Mouse (Mus musculus) midbrain, postnatal 0 days (tissue): ENCODE data around the gene Kif1bp. TPM values are rescaled to one million over a fixed set of nuclear protein-coding genes. Genes with fewer than 3 reads are reported as not detected.

Experiments
- ATAC-seq: fragments of 200-750 bp; cut with Nextera tagmentation; 2 replicates; pipeline ENCODE4 v1.8.0; 2017; ENCODE audit warnings: moderate number of reproducible peaks, mild to moderate bottlenecking, moderate TSS enrichment, moderate library complexity; ENCODE audit not compliant: low FRiP score
- DNase-seq: peaks from one replicate; pipeline ENCODE4 v3.0.0-alpha.2; 2015; ENCODE audit warnings: low spot score
- H3K27ac ChIP-seq: fragments of 300-500 bp; sonication (generic); 2 replicates; pipeline ENCODE4 v1.5.1; 2014; ENCODE audit warnings: low read depth, mild to moderate bottlenecking, low read length, mixed read lengths
- H3K27me3 ChIP-seq: fragments of 300-500 bp; sonication (generic); 2 replicates; pipeline ENCODE4 v1.6.1; 2014; ENCODE audit warnings: low read length, control low read depth, mixed read lengths; ENCODE audit not compliant: insufficient read depth
- H3K36me3 ChIP-seq: fragments of 300-500 bp; sonication (generic); 2 replicates; pipeline ENCODE4 v1.6.1; 2014; ENCODE audit warnings: low read length, control low read depth, mixed read lengths; ENCODE audit not compliant: insufficient read depth
- H3K4me1 ChIP-seq: fragments of 300-500 bp; sonication (generic); 2 replicates; pipeline ENCODE4 v1.6.1; 2014; ENCODE audit warnings: mild to moderate bottlenecking, control low read depth, antibody characterized with exemption, low read length, mixed read lengths; ENCODE audit not compliant: insufficient read depth
- H3K4me2 ChIP-seq: fragments of 300-500 bp; sonication (generic); 2 replicates; pipeline ENCODE4 v1.6.1; 2014; ENCODE audit warnings: low read depth, mild to moderate bottlenecking, low read length, mixed read lengths; ENCODE audit not compliant: poor library complexity, severe bottlenecking
- H3K4me3 ChIP-seq: fragments of 300-500 bp; sonication (generic); 2 replicates; pipeline ENCODE4 v1.5.1; 2014; ENCODE audit warnings: low read depth, mild to moderate bottlenecking, low read length, moderate library complexity
- H3K9ac ChIP-seq: fragments of 300-500 bp; sonication (generic); replicated peaks from 2 replicates; pipeline ENCODE4 v1.6.1; 2014; ENCODE audit warnings: mild to moderate bottlenecking, low read length, moderate library complexity, mixed read lengths; ENCODE audit not compliant: poor library complexity, severe bottlenecking
- H3K9me3 ChIP-seq: fragments of 300-500 bp; sonication (generic); 2 replicates; pipeline ENCODE4 v1.6.1; 2016; ENCODE audit warnings: low read length, control low read depth
- CTCF ChIP-seq: IDR thresholded peaks from 2 replicates; pipeline ENCODE4 v1.5.1; 2016; ENCODE audit warnings: antibody characterized with exemption, mild to moderate bottlenecking
- WGBS: fragments of 180-500 bp; shearing (Covaris S2); extraction: QIAGEN DNeasy Blood & Tissue Kit; methylation state at CpG from one replicate; pipeline ENCODE4 v1.1.7; 2014; 5-methylcytosine and 5-hydroxymethylcytosine counted together
- polyA plus RNA-seq: library from polyadenylated mRNA; unstranded; fragments of >200 nt; fragmentation: Nextera tagmentation; extraction: Ambion mirVana; gene quantifications from 2 replicates; pipeline ENCODE4 v1.2.1, GENCODE M21; 2015
- total RNA-seq: library from RNA; depleted of rRNA; stranded (reverse); fragments of >200 nt; gene quantifications from 2 replicates; pipeline ENCODE4 v1.2.3, GENCODE M21; 2014

The Kif1bp gene
- total and polyA plus RNA-seq, 2 experiments from 2014 or later: 70.5 to 73.4 TPM

DNA sequence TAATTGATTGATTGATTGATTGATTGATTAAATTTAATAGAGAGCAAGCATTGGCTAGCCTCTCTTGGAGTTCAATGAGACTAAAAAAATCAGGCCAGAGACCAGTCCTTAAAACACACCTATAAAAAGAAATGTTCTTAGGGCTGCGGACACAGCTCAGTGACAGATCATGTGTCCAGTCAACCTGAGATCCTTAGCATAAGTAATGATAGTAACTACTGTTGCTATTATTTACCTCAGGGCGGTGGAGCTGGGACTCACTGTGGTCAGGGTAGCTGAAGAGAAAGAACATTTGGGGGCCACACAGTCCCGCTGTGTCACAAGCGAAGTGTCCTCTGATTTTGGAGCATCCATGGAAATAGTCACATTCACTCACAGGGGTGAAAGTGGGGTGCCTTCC is 65.4 kb downstream of the Kif1bp start:
- 94% methylated on average over 4 of the region's 4 CpGs for WGBS
- Histone ChIP-seq H3K9ac (no peak overlapping the region), H3K4me3 (no peak overlapping the region), H3K4me2 (no peak overlapping the region), H3K4me1 (no peaks in the 10 kb centered on the region), H3K36me3 (no peaks in the 10 kb centered on the region), H3K27me3 (no peaks in the 10 kb centered on the region), H3K27ac (no peak overlapping the region), H3K9me3 (no peaks in the 10 kb centered on the region)
- DNase-seq: no peak
- no peak for ATAC-seq
- TF ChIP-seq CTCF: no peak

DNA sequence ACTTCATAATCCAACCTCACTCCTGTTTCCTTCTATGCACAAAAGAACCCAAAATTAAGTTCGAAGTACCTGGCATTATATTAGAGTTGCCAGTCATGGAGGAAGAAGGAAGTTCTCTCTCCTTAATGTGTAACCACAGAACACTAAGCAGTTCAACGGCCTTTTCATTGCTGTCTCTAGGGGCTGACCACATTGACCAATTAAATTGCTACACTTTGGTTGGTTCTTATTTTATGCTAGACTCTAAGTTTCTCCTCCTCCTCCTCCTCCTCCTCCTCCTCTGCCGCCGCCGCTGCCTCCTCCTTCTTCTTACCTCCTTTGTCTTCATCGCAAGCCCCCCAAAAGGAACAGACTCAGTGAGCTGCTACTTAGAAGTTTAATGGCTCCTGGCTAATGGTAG is 66.7 kb downstream of the Kif1bp start:
- WGBS: 88% methylated on average over 6 of the region's 6 CpGs

DNA sequence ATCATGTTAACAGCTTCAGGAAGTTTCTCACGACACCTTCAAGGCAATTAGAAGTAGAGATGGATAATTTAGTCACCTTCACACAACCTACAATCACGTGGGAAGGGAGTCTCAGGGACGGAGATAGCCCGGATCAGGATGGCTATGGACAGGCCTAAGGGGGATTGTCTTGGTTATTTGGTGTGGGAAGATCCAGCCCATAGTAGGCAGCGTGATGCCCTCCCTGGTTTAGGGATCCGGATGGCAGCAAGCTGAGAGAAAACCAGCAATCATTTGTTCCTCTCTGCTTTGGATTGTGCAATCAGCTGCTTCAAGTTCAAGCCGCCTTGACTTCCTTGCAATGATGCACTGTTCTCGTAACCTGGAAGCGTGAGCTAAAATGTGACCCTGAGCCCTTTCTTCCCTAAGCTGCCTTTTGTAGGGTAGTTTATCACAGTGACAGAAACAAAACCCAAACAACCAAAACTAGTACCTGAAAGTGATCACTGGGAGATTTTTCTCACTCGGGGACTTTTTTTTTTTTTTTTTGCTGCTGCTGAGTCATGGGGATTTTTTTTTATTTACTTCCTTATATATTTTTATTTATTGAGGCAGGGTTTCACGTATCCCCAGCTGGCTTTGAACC is 69.1 kb downstream of the Kif1bp start:
- H3K36me3 ChIP-seq: no peaks in the 10 kb centered on the region
- H3K9ac ChIP-seq: no peak overlapping the region
- H3K27ac ChIP-seq: no peak overlapping the region
- ATAC-seq: no peak
- H3K4me1 ChIP-seq: no peaks in the 10 kb centered on the region
- H3K4me2 ChIP-seq: peak overlapping the region; percentile 47; the same call in 1 of the 2 replicates
- H3K4me3 ChIP-seq: no peak overlapping the region
- no peak for DNase-seq
- no peaks in the 10 kb centered on the region for H3K27me3 ChIP-seq
- WGBS: 73% methylated on average over 11 of the region's 11 CpGs
- H3K9me3 ChIP-seq: no peaks in the 10 kb centered on the region
- no peak for TF ChIP-seq CTCF

More for the DNA sequence above, 66.7 kb downstream of the Kif1bp start:
- no peak overlapping the region for H3K9ac ChIP-seq
- DNase-seq: no peak
- no peak for ATAC-seq
- no peaks in the 10 kb centered on the region for H3K9me3 ChIP-seq
- H3K4me2 ChIP-seq: no peak overlapping the region
- no peaks in the 10 kb centered on the region for H3K4me1 ChIP-seq
- no peak overlapping the region for H3K4me3 ChIP-seq
- no peak overlapping the region for H3K27ac ChIP-seq
- H3K36me3 ChIP-seq: no peaks in the 10 kb centered on the region
- TF ChIP-seq CTCF: no peak
- H3K27me3 ChIP-seq: no peaks in the 10 kb centered on the region

DNA sequence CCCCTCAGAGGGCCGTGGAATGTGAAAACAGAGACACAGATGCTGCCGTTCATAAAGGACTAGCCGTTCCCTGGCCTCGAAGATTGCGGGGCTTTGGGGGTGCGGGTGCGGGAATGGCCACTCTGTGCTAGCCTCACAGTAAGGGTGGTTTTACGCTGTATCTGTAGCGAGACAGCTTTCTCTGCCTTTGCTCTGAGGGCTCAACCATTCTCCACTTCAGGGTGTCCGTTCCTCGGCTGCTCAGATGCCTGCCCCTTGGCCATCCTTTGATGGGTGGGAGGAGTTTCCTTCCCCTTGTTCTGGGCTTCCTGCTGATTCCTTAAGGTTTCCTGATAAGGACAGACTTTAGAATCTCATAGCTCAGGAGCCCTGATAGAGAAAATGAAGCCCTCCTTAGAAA is 69.8 kb downstream of the Kif1bp start:
- H3K27ac ChIP-seq: no peak overlapping the region
- H3K4me3 ChIP-seq: peak overlapping the region; percentile 12; the same call in 1 of the 2 replicates
- ATAC-seq (no peak), DNase-seq (no peak)
- no peaks in the 10 kb centered on the region for H3K27me3 ChIP-seq
- no peak for TF ChIP-seq CTCF
- WGBS: 9% methylated on average over 11 of the region's 11 CpGs
- H3K9me3 ChIP-seq: no peaks in the 10 kb centered on the region
- H3K4me1 ChIP-seq: no peaks in the 10 kb centered on the region
- no peaks in the 10 kb centered on the region for H3K36me3 ChIP-seq
- H3K4me2 ChIP-seq: peak overlapping the region; percentile 47
- H3K9ac ChIP-seq: peak overlapping the region; percentile 39; the same call in 1 of the 2 replicates

DNA sequence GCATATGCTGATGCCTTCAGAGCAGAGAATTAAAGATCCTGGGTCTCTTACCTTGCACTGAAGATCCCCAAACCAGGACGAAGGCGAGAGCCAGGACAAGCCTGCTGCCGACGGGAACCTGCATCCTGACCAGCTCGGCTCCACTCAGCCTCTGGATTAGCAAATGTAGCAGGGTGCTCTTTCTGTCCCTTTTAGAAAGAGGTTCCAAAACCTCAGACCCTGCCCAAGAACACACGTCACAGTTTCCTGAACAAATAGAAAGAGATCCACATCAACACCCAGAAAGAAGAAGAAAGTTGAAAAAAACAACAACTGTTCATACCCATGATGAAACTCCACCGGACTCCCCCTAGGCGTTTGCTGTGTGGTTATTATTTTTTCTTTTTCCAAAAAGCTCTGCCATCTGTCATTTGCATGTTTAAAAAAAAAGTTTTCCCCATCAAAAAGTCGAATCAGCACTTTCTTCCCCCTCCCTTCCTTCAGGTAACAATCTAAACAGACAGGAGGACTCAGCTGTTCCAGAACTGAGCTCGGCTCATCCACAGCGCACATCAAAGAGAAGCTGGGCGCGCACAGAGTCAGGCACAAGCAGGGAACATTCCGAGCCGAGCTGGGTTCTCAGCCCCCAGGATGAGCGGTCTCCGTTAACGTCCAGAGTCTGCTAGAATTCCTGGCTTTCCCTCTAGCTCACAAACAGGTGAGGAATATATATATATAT is 70.5 kb downstream of the Kif1bp start:
- Histone ChIP-seq H3K27me3 (no peaks in the 10 kb centered on the region), H3K4me2 (peak overlapping the region; percentile 47), H3K9ac (no peak overlapping the region), H3K36me3 (no peaks in the 10 kb centered on the region), H3K4me1 (no peaks in the 10 kb centered on the region), H3K4me3 (peak overlapping the region; percentile 12; the same call in 1 of the 2 replicates), H3K9me3 (no peaks in the 10 kb centered on the region), H3K27ac (no peak overlapping the region)
- TF ChIP-seq CTCF: no peak
- DNase-seq (no peak), ATAC-seq (no peak)
- WGBS: 16% methylated on average over 18 of the region's 18 CpGs

DNA sequence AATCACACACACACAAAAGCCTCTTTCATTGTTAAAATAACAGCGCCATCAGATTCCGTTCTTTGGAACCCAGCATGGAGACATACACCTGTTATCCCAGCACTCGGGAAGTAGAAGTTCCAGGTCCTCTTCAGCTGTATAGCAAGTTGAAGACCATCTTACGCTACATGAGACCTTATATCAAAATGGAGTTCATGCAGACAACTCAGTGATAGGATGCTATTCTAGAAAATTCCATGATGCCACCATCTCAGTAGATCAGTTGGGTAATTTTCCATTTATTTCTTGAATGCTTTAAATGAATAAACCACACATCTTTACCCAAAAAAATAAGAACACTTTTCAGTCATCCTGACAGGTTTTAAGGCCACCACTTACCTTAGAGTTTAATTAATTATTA is 71.2 kb downstream of the Kif1bp start:
- no peaks in the 10 kb centered on the region for H3K4me1 ChIP-seq
- H3K27ac ChIP-seq: no peak overlapping the region
- 81% methylated on average over 4 of the region's 4 CpGs for WGBS
- no peaks in the 10 kb centered on the region for H3K36me3 ChIP-seq
- H3K9me3 ChIP-seq: no peaks in the 10 kb centered on the region
- no peak overlapping the region for H3K9ac ChIP-seq
- ATAC-seq (no peak), DNase-seq (no peak)
- H3K4me2 ChIP-seq: no peak overlapping the region
- no peak overlapping the region for H3K4me3 ChIP-seq
- TF ChIP-seq CTCF: no peak
- no peaks in the 10 kb centered on the region for H3K27me3 ChIP-seq
